Mouse (Mus musculus) liver, embryonic 14.5 days (tissue): Measurements from ENCODE around the gene Pepd. TPM values are rescaled to one million over a fixed set of nuclear protein-coding genes. Genes with fewer than 3 reads are reported as not detected.

Source experiments
- ATAC-seq: fragments of 200-750 bp; cut with Nextera tagmentation; 2 replicates; pipeline ENCODE4 v1.8.0; 2017; ENCODE audit warnings: moderate number of reproducible peaks, mild to moderate bottlenecking, moderate library complexity; ENCODE audit not compliant: insufficient read depth
- DNase-seq, 3 experiments: peaks; one replicate each; pipeline ENCODE4 v3.0.0-alpha.2; 2012 to 2013; ENCODE audit warnings: low read depth in 3 of 3, low spot score in 3 of 3
- H3K27ac ChIP-seq: fragments of 300-500 bp; sonication (generic); 2 replicates; pipeline ENCODE4 v1.5.1; 2014; ENCODE audit warnings: moderate library complexity, mild to moderate bottlenecking, control low read depth, inconsistent platforms
- H3K27me3 ChIP-seq: fragments of 300-500 bp; sonication (generic); 2 replicates; pipeline ENCODE4 v1.6.1; 2014; ENCODE audit warnings: mild to moderate bottlenecking, low read length, moderate library complexity; ENCODE audit not compliant: control insufficient read depth, insufficient read depth
- H3K36me3 ChIP-seq: fragments of 300-500 bp; sonication (generic); replicated peaks from 2 replicates; pipeline ENCODE4 v1.6.1; 2014; ENCODE audit warnings: low read depth; ENCODE audit not compliant: control insufficient read depth, insufficient read depth
- H3K4me1 ChIP-seq, 2 experiments: fragments of 200-500 bp in 1 of 2; fragments of 300-500 bp in 1 of 2; sonication (generic) in 1 of 2; replicated peaks; 2 replicates each; pipeline ENCODE4 v1.6.1; 2012 to 2014; ENCODE audit warnings: antibody characterized with exemption in 1 of 2, inconsistent platforms in 1 of 2, low read length in 1 of 2; ENCODE audit not compliant: control insufficient read depth in 2 of 2, insufficient read depth in 2 of 2
- H3K4me2 ChIP-seq: fragments of 300-500 bp; sonication (generic); 2 replicates; pipeline ENCODE4 v1.6.1; 2014; ENCODE audit warnings: low read depth, mild to moderate bottlenecking, control low read depth, moderate library complexity
- H3K4me3 ChIP-seq, 2 experiments: fragments of 200-500 bp in 1 of 2; fragments of 300-500 bp in 1 of 2; sonication (generic) in 1 of 2; 2 replicates each; pipeline ENCODE4 v1.5.1; 2012 to 2014; ENCODE audit warnings: low read depth in 2 of 2, low read length in 2 of 2, mild to moderate bottlenecking in 2 of 2, control low read depth in 1 of 2, inconsistent platforms in 1 of 2, moderate library complexity in 1 of 2; ENCODE audit not compliant: insufficient read depth in 1 of 2
- H3K9ac ChIP-seq: fragments of 300-500 bp; sonication (generic); replicated peaks from 2 replicates; pipeline ENCODE4 v1.6.1; 2014; ENCODE audit warnings: mild to moderate bottlenecking, control low read depth, moderate library complexity
- H3K9me3 ChIP-seq: fragments of 300-500 bp; sonication (generic); 2 replicates; pipeline ENCODE4 v1.6.1; 2016; ENCODE audit warnings: low read length, mixed read lengths; ENCODE audit not compliant: control insufficient read depth
- CTCF ChIP-seq: IDR thresholded peaks from 2 replicates; pipeline ENCODE4 v1.5.1; 2016; ENCODE audit warnings: antibody characterized with exemption, low read depth, control low read depth
- EP300 ChIP-seq: IDR thresholded peaks from 2 replicates; pipeline ENCODE4 v1.6.1; 2016; ENCODE audit warnings: antibody characterized with exemption, low read depth
- WGBS: fragments of 180-500 bp; shearing (Covaris S2); extraction: QIAGEN DNeasy Blood & Tissue Kit; methylation state at CpG from one replicate; pipeline ENCODE4 v1.1.7; 2014; ENCODE audit not compliant: insufficient replicate concordance; 5-methylcytosine and 5-hydroxymethylcytosine counted together
- polyA plus RNA-seq, 2 experiments: library from polyadenylated mRNA; depleted of rRNA in 1 of 2; stranded (reverse) in 1 of 2; unstranded in 1 of 2; fragments of >200 nt; fragmentation: Nextera tagmentation in 1 of 2; extraction: Ambion mirVana in 1 of 2; gene quantifications; 2 replicates each; pipeline versions ENCODE4 v1.2.1 to v1.2.3; 2012 to 2014

Pepd gene
- polyA plus RNA-seq, 2 experiments = 43.0 to 50.3 TPM

GRCm38 (mm10) chr7:34991731-34992246, 79.6 kb downstream of the Pepd start:
- ATAC-seq (no peak), DNase-seq (no peak)
- Histone ChIP-seq H3K9me3 (no peaks in the 10 kb centered on the region), H3K4me1 (no peaks in the 10 kb centered on the region), H3K36me3 (no peaks in the 10 kb centered on the region), H3K4me2 (no peak overlapping the region), H3K27me3 (no peaks in the 10 kb centered on the region), H3K27ac (no peak overlapping the region), H3K4me3 (no peak overlapping the region), H3K9ac (no peak overlapping the region)
- no peak for TF ChIP-seq EP300
- no peak for TF ChIP-seq CTCF
- 74% methylated on average over 6 of the region's 6 CpGs for WGBS

- Histone ChIP-seq H3K4me3 (no peak overlapping the region), H3K36me3 (no peaks in the 10 kb centered on the region), H3K27me3 (no peaks in the 10 kb centered on the region), H3K4me1 (no peaks in the 10 kb centered on the region), H3K4me2 (no peak overlapping the region), H3K27ac (no peak overlapping the region), H3K9ac (no peak overlapping the region), H3K9me3 (no peaks in the 10 kb centered on the region)
- DNase-seq (no peak), ATAC-seq (no peak)
- WGBS = 69% methylated on average over 3 of the region's 3 CpGs
- TF ChIP-seq EP300 (no peak), CTCF (no peak)
Observed at GRCm38 (mm10) chr7:34992766-34993165, 80.6 kb downstream of the Pepd start.

GRCm38 (mm10) chr7:34995872-34996662, 83.9 kb downstream of the Pepd start:
- no peak overlapping the region for H3K4me2 ChIP-seq
- no peaks in the 10 kb centered on the region for H3K4me1 ChIP-seq
- H3K36me3 ChIP-seq = no peaks in the 10 kb centered on the region
- TF ChIP-seq EP300 = no peak
- TF ChIP-seq CTCF = no peak
- H3K9ac ChIP-seq = no peak overlapping the region
- no peaks in the 10 kb centered on the region for H3K9me3 ChIP-seq
- H3K27ac ChIP-seq = no peak overlapping the region
- DNase-seq (no peak), ATAC-seq (no peak)
- H3K4me3 ChIP-seq = no peak overlapping the region
- 68% methylated on average over 7 of the region's 7 CpGs for WGBS
- no peaks in the 10 kb centered on the region for H3K27me3 ChIP-seq

- no peak overlapping the region for H3K9ac ChIP-seq
- H3K27ac ChIP-seq = no peak overlapping the region
- no peak overlapping the region for H3K4me3 ChIP-seq
- no peaks in the 10 kb centered on the region for H3K4me1 ChIP-seq
- DNase-seq (peak; percentile 24 to 40 (median 24)), ATAC-seq (no peak)
- TF ChIP-seq CTCF (peak; percentile 92), EP300 (no peak)
- H3K36me3 ChIP-seq = no peaks in the 10 kb centered on the region
- H3K4me2 ChIP-seq = no peak overlapping the region
- 30% methylated on average over 6 of the region's 6 CpGs for WGBS
- no peaks in the 10 kb centered on the region for H3K9me3 ChIP-seq
- no peaks in the 10 kb centered on the region for H3K27me3 ChIP-seq
Observed at GRCm38 (mm10) chr7:35000839-35001238, 88.7 kb downstream of the Pepd start.

- no peaks in the 10 kb centered on the region for H3K9me3 ChIP-seq
- no peaks in the 10 kb centered on the region for H3K4me1 ChIP-seq
- DNase-seq (no peak), ATAC-seq (no peak)
- 78% methylated on average over 7 of the region's 7 CpGs for WGBS
- H3K27ac ChIP-seq = no peak overlapping the region
- no peak overlapping the region for H3K4me3 ChIP-seq
- no peaks in the 10 kb centered on the region for H3K36me3 ChIP-seq
- H3K4me2 ChIP-seq = no peak overlapping the region
- H3K27me3 ChIP-seq = no peaks in the 10 kb centered on the region
- no peak overlapping the region for H3K9ac ChIP-seq
- TF ChIP-seq EP300 (no peak), CTCF (no peak)
Observed at GRCm38 (mm10) chr7:35003171-35003737, 91.1 kb downstream of the Pepd start.
